Mouse (Mus musculus) myocyte (in vitro differentiated cells): ENCODE data around the gene BC107364.

ENCODE experiments used
- CEBPB ChIP-seq: IDR thresholded peaks from 2 replicates; pipeline ENCODE4 v1.6.1; 2011; ENCODE audit warnings: mild to moderate bottlenecking, moderate library complexity; ENCODE audit not compliant: poor library complexity, insufficient read depth, severe bottlenecking
- MYOD1 ChIP-seq, 3 experiments: IDR thresholded peaks; one replicate each; pipeline ENCODE4 v1.6.1; 2011; ENCODE audit warnings: control low read depth in 2 of 3, low read depth in 2 of 3, mild to moderate bottlenecking in 2 of 3, moderate library complexity in 1 of 3; ENCODE audit not compliant: insufficient read length in 2 of 3, control insufficient read depth in 1 of 3
- POLR2A ChIP-seq: IDR thresholded peaks from one replicate; pipeline ENCODE4 v1.6.1; 2011; ENCODE audit warnings: low read depth, mild to moderate bottlenecking, control low read depth, moderate library complexity; ENCODE audit not compliant: insufficient read length
- TCF12 ChIP-seq: IDR thresholded peaks from one replicate; pipeline ENCODE4 v1.6.1; 2011; ENCODE audit warnings: mild to moderate bottlenecking, control low read depth; ENCODE audit not compliant: poor library complexity, insufficient read depth, severe bottlenecking
- USF1 ChIP-seq: IDR thresholded peaks from one replicate; pipeline ENCODE4 v1.6.1; 2011; ENCODE audit warnings: low read depth, mild to moderate bottlenecking, control low read depth, moderate library complexity

DNA sequence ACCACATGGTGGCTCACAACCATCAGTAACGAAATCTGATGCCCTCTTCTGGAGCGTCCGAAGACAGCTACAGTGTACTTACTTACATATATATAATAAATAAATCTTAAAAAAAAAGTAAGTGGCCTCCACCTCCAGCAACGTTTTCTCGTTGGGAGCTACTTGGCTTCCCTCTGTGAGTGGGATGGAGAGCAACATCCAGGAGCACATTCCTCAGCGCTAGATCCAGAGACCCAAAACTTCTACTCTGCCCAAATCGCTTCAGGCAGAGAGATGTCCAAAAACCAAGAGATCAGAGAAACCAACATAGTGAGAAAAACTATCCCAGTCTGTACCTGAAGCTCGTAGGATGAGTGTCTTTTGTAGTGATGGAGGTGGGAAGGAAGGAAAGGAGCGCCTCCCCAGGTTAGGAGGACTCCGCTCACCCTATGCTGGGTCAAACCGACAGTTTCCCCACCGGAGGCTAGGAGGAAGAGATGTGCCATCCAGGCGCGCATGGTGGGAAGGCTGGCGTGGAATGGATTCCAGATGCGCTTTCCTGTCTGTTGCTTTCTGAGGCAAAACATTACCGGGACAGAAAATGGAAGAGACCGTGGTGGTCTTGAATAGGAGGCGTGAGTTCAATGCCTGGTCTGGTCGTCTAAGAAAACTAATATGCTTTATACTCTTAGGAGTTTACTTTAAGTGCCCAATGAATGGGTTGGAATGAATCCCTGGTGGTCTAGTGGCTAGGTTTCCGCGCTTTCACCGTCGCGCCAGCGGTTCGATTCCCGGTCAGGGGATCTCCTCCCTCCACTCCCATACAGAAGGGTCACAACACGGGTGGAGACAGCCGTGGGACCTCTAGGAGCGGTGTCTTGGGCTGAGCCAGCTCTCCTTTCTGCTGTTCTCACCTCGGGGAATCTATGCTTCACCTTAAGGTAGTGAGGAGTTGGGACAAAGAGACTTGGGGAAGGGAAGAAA, 46.3 kb downstream of the BC107364 start:
- TF ChIP-seq USF1 (no peak), MYOD1 (IDR thresholded peaks at IDR 0.05; ENCODE audit: control insufficient read depth in 1 of 3, insufficient read length in 2 of 3, low read depth in 2 of 3) (no peak), CEBPB (no peak), TCF12 (no peak), POLR2A (no peak)
